Mouse (Mus musculus) hindlimb bud, embryonic 11.5 days (tissue): Measurements from ENCODE around the gene Faf1.

Source experiments
- DNase-seq: peaks from one replicate; pipeline ENCODE4 v3.0.0-alpha.2; 2012; ENCODE audit warnings: low read depth, low spot score; ENCODE audit errors: extremely low spot score

The Faf1 gene

DNA sequence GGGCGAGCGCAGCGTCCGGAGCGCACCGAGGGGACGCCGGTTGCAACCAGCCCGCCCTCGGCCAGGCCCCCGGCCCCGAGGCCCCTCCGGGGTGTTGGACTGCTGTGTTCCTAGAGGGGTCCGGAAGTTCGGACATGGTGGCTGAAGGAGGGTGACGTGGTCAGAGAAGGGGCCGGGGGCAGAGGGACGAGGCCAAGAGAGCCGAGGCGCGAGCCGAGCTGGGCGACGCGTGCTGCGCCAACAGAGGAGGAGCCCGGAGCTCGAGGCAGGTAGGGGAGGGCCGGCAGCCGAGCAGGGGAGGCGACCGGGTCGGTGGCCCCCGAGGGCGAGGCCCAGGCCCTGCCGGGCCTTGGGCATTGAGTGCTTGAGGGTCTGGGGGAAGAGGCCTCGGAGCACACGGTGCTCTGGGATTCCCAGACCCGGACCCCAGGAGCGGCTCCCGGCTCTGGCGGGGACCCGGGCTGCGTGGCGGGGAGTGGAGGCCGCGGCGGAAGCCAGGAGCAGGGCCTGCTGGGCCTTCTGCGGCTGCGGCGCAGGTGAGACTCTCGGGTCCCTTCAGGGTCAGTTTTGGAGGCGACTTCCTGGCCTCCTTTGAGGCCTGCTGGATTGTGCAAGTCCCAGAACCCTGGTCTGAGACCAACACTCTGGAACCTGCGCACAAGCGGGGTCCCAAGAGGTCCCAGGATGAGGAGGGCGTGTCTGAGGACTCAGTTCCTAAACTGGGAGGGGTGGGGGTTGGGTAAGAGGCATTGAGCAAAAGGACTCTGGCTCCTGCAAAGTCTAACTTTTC is 301.9 kb downstream of the Faf1 start:
- no peak for DNase-seq

DNA sequence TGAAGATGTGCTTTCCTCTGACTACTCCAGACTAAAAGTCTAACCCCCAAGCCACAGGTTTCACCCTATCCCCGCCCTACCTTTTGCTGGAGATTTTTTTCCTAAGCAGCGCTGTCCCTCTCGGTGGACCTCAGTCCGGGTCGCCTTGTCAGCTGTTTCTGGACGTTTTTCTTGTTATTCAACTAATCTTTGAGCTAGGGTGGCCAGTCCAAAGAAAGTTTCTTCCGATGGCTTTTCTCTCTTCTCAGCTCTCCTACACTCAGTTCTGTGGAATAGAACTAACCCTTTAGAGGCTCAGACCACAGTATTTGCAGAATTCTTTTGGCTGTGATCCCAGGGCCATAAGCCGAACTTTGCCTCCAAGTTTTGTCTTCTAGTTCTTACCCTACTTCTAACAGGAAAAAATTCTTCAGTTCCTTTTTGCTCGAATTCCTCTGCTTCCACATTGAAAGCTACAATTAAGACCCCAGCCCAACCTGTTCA is 302.5 kb downstream of the Faf1 start:
- DNase-seq = no peak

DNA sequence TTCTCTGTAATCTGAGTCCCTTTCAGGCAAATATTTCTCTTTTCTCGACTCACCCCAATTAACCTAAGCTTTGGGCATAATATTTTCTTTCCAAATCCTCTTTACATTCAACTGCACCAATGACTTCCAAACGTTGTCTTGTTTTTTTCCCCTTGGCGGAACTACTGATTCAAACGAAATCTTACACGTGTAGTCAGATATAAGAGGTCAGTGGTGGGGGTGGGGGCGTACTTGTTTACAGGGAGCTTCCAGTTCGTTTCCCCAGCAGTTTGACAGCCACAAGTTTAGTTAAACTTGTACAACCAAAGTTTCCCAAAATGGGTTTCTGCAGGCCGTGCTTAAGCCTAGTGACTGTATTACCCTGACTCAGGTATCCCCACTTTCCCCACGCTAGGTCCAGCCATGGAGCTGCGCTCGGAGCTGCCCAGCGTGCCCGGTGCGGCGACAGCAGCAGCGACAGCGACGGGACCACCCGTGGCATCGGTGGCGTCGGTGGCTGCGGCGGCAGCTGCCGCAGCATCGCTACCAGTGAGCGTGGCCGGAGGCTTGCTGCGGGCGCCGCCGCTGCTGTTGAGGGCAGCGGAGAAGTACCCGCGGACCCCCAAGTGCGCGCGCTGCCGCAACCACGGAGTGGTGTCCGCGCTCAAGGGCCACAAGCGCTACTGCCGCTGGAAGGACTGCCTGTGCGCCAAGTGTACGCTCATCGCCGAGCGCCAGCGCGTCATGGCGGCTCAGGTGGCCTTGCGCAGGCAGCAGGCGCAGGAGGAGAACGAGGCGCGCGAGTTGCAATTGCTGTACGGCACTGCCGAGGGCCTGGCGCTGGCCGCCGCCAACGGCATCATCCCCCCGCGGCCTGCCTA is 303.3 kb downstream of the Faf1 start:
- no peak for DNase-seq

DNA sequence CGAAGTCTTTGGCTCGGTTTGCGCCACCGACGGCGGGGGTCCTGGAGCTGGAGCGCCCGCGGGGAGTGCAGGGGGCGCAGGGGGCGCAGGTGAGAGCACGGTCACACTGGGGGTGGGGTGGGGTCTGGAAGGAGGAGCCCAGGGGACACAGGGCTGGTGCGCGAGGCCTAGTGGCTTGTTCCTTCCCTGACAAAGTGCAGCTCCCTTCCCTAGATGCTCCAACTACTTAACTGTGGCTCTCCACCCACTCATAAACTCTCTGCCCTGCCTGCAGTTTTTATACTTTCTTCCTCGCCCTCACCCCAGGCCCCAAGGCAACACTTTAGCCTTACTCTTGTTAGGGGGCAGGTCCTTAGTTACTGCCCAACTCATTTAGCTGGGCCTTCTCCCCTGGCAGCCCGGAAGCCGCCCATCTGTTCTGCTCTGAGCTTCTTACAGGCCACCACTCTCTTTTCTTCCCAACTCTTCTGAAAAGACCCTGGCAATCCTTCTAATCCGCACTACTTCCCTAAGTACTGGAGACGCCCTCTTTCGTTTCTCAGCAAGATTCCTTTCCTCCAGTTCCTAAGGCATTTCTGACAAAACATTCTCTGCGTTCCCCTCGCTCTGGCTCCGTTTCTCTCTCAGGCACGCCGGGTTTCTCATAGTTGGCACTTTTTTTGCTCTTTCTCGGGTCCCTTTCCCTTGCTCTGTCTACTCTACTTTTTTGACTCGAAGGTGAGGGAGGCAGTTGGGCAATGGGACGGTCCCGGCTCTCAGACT is 304.1 kb downstream of the Faf1 start:
- DNase-seq = no peak

DNA sequence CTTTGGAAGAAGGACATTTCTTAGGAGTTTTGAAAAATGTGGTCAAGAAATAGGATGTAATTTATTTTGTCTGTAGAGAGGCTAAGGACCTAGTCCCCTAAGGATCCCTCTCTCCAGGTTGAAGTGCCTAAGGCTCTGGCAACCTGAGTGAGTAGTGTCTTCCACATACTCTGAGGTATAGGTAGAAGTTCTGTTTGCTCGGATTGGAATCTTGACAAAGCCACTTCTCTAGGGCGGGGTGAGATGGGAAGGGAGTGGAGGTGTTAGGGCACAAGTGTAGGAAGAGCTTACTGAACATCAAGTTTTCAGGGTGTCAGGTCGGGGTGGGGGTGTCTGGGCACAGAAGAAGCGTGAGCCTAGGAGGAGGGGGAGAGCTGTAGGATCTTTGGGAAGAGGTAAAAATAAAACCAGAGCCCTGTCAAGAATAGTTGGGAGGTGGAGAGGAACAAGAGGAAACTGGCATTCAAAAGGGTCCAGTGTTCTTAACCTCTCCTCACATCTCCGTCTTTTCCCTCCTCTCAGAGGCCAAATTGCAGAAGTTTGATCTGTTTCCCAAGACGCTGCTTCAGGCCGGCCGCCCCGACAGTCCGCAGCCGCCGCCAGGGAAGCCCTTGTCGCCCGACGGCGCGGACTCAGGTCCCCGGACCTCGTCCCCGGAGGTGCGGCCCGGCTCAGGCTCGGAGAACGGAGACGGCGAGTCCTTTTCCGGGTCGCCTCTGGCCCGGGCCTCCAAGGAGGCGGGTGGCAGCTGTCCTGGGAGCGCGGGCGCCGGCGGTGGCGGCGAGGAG is 304.9 kb downstream of the Faf1 start:
- no peak for DNase-seq

DNA sequence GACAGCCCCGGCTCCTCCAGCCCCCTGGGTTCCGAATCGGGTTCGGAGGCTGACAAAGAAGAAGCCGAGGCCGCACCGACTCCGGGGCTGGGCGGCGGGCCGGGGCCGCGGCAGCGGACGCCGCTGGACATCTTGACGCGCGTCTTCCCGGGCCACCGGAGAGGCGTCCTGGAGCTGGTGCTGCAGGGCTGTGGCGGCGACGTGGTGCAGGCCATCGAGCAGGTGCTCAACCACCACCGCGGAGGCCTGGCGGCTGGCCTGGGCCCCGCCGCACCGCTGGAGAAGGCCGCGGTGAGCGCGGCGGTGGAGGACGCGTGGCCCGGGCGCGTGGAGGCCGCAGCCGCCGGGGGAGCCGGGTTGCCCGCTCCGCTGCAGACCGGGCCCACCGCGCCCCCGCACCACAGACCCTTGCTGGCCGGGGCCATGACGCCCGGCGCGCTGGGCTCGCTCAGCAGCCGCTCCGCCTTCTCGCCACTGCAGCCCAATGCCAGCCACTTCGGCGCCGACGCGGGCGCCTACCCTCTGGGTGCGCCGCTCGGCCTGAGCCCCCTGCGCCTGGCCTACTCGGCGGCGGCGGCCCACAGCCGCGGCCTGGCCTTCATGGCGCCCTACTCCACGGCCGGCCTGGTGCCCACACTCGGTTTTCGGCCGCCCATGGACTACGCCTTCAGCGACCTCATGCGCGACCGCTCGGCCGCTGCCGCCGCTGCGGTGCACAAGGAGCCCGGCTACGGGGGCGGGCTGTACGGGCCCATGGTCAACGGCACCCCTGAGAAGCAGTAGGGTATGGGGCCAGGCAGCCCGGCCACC is 305.7 kb downstream of the Faf1 start:
- no peak for DNase-seq

DNA sequence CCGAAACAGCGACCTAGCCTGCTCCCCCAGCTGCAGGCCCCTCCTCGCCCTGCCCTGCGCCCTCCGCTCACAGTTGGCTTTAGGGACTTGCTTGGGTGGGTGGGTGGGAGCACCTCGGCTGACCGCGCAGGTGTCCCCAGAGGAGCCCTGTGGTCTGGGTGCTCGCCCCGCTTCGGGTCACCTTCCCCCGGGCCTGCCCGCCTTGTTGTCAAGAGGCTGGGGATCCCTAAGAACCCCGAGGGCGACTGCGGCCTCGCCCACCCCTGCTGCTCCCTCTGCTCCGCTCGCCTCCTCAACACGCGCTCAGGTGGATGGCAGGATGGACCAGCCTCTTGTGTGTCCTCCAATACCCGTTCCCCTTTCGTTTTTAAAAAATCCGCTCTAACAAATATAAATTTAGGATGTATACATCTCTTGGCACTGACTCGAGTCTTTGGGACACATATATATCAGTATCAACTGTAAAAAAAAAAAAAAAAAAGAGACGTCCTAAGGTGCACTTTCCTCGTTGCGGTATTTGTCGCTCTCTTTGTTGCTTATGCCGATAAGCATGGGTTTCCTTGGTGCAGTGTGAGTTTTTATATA is 306.4 kb downstream of the Faf1 start:
- no peak for DNase-seq

DNA sequence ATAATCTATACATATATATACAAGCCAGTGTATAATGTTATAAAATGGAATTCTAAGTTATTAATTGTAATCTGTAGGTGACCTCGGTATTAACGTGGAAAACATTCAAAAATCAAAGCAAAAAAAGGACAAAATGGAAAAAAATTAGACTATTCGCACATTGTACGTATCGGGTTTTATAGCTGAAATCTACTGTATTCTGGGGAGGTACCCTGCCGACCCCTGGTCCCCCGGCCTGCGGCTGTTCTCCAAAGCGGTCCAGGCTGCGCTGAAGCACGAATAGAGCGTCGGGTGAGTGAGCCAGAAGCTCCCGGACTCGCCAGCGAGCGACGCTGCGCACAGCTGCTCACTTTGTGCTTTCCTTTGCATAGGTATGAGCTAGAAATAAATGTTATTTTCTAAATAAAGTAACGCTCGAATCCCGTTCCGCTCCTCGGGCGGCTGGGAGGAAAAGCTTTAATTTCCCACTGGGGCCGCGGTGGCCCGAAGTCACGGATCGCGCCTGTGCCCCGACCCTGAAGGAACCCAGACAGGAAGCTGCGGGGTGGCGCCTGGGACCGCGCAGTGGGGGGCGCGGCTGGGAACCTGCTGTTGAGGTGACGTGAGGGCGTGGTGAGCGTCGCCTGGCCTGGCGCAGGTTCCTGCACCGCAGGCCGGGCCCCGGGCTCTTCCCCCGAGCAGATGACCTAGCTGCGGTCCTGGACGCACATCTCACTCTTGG is 307.1 kb downstream of the Faf1 start:
- no peak for DNase-seq

DNA sequence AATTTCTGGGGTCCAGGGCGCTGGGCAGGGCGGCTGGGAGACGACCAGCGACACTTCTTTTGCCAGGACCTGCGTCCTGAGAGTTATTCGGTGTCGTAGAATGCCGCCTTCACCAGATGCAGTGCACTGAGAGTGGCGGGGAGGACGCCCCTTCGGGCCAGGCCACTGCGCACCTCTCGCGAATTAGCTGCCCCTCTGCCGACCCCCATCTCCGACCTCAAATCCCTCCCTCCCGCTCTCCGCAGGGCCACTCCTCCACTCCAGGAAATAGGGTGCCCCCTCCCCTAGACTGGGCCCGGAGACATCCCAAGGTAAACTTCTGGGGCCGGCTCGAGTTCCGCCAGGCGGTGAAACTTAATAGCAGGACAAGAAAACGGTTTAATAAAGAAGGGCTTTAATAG is 307.6 kb downstream of the Faf1 start:
- no peak for DNase-seq

DNA sequence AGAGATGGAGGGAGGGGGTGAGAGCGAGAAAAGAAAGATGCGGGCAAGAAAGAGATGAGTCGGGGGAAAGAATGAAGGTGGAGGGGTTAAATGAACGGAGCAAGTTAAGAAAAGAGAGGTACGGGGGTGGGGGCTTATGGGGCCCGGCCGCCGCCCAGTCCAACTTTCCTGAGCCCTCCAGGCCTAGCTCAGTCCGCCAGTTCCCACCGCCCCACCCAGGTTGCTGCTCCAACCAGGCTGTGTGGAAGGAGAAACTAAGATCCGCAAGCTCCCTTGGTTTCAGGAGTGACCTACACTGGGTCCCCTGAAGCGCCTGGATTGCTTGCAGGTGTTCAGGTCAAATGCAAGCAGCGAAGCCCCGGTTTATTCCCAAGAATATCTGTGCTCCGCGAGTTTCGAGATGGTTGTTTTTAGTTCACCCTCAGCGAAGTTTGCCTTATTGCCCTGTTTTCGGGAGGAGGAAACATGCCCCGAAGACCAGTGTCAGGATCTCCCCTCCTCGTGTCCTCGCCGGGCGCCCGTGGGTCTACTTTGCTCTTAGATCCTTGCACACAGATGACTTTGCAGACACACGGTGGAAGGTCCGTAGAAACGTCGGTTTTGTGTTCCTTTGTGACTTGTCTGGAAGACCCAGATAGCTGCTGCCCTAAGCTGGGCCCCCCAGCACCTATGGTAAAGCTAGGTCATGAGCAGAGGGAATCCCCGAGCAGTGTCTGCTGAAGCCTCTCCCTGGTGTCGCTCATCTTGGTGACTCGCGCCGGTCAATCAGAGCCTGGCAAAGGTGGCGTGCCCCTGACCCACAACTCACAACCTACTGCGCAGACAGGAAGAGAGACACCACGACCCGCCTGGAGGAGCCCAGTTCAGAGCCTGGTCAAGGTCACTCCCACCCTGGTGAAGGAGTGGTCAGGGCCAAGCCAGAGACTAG is 308.4 kb downstream of the Faf1 start:
- no peak for DNase-seq

DNA sequence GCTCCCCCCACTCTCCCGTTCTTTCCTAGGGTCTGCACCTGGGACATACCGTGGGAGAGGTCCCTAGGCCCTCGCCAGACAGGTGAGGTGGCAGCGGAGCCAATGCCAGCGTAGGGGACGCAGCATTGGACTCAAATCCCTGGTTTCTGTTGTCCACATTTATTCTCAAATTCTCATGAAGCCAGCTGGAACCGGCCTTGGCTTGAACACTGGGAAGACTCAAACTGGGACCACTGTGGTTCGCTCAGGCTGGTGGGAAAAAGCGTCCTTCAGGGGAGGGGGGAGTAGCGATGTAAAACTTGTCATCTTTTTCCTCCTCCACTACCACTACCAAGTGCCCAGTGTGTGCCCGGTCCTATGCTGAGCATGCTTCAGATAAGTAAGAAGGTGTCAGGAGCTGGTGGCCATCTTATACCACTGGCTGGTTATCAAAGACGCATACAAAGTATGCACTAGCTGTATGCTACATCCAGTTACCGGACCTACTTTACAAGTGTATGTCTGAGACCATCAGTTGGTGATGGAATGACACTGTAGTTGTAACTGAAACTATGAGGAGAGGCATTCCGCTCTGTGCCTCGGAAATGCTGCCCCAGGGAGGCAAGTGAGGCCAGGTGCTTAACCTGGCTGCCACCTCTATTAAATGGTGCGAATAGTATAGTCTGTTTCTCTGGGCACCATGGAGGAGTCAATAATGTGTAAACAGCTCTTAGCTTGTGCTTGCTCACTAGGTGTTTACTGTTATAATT is 309.2 kb downstream of the Faf1 start:
- DNase-seq = no peak

DNA sequence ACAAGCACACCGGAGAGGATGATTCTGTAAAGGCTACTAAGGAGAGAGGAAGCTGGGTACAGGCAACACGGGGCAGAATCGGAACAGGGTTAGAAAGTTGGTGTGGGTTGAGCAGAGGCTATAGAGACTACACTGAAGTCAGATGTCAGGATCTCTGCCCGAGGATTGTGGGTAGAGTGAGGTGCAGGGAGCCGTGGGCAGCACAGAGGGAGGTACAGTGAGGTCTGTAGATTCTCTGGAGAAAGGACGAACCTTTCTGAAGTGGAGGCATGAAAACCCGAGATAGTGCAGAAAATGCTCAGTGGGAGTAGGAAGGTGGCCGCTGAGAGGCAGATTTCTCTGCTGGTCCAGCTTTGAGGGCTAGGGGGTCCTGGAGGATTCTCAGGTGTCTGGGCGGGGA is 309.9 kb downstream of the Faf1 start:
- no peak for DNase-seq

DNA sequence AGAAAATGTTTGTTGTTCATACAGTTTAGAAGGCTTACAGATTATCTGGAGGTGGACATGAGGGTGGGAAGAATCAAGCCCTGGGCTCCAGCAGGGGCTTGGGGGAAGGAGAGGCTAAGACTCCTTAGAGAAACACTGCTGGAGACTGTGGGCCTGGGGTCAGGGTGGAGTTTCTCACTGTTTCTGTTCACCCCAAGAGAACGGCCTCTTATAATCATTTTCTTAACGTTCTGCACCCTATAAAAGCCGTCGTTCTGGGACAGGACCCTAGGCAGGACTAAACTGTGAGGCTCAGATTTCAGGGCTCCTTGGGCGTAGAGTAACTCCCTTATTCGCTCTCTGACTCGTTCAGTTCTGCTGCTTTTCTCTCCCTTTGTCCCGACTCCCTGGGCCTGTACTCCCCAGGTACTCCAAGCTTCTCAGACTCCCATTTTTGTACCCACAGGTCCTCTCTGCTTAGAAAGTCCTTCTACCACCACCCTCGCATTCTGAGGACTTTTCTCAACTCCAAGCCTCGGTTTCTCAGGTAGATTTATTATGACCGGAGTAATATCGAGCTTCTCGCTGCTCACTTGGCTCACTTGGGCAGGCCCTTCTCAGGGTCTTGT is 310.5 kb downstream of the Faf1 start:
- no peak for DNase-seq

DNA sequence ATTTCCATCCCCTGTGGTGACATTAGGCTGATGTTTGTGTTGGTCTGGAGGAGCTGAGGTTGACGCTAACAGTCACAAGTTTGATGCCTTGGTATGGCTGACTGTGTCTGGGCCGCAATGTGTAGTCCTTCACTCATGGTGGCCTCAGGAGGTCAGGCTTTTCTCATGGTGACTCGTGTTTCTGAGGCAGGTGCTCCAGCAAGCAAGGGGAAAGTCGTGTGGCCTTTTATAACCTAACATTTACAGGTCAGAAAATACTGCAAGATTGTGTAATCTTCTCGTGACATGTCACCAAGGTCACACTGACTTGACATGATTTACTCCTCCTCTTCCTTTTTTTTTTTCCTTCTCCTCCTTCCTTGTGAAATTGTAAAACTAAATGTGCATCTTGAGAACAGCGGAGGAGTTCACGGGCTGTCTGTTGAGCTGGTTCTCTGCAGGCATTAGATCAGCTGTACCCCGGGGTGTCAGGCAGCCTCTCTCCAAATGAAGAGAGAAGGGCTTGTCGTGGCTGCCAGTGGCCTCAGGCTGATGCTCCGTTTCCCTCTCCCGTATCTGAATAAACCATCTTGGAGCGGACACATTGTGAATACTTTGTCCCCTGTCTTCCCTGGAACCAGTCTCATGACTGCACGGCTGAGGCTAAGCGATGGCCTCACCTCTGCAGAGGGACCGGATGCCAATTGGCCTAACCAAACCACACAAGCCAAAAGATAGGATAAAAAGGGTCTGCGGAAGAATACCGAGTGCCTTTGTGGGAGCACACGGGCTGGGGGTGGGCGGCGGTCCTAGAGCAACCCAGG is 311.4 kb downstream of the Faf1 start:
- no peak for DNase-seq

DNA sequence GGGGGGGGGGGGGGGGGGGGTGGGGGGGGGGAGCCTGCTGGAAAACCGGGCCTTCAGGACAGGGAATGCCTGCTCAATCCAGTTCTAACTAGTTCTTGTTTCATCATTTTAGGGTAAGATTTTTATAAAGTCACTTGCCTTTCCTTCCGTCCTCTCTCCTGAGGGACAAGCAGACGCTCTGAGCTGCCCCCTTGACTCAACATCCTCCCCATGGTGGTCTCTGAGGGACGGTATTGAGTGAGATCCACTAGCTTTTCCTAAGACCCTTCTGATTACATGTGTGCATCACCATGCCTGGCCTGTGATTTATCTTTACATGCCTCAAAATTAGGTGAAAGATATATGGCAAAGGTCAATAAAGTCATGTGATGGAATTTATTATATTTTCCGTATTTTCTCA is 312.0 kb downstream of the Faf1 start:
- no peak for DNase-seq

DNA sequence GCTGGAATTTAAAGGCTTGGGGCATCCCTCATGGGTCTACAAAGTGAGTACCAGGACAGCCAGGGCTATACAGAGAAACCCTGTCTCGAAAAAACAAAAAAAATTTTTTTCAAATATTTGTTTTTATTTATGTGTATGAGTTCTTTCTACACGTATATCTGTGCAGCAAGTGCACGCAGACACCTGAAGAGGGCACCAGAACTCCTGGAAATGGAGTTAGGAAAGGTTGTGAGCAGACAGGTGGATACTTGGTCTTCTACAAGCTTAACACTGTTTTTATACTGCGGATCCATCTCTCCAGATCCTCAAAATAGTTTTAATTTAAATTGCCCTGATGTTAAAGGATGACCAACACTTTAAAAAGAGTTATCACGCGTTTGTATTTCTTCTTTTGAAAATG is 312.8 kb downstream of the Faf1 start:
- DNase-seq = no peak
